Mouse (Mus musculus): ENCODE data around the gene Itpr2. TPM values are rescaled to one million over a fixed set of nuclear protein-coding genes. Genes with fewer than 3 reads are reported as not detected.

Gene Itpr2
- polyA plus RNA-seq, 1 experiment, result 31.9 TPM

DNA sequence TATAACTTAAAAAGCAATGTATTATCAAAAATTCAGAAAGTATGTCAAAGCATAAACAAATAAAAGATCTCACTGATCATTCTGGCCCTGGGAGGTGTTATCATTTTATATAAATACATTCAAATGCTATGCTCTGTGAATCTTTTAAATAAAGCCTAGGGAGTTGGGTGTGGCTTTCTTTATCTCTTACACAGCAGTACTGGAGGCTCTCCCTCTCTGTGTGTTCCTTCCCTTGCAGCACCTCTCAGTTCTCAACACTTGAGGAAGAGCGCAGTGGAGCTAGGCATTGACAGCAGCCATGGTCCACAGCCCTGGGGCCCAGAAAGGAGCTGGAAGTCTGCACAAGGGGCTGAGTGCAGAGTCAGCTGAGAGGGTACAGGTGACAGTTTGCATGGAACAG is 192.7 kb downstream of the Itpr2 start:
- H3K4me3 ChIP-seq (ENCODE audit: insufficient read depth, low read depth, low read length), result no peak overlapping the region
- H3K4me1 ChIP-seq (ENCODE audit: control insufficient read depth, insufficient read depth, low read length), result peaks cover 5% of the 10 kb centered on the region; the same call in 1 of the 2 replicates
- DNase-seq, result no peak
- H3K36me3 ChIP-seq (ENCODE audit: control insufficient read depth, insufficient read depth, low read length), result 0 out of 2 replicates have a peak, but pooled peaks cover 2% of the 10 kb centered on the region
- H3K27ac ChIP-seq (ENCODE audit: insufficient read depth, low read depth, low read length), result no peak overlapping the region
- TF ChIP-seq CTCF (conservative IDR thresholded peaks at IDR 0.05; ENCODE audit: insufficient read depth, insufficient read length, low read depth, low read length), result no peak
- no peak for TF ChIP-seq POLR2A (IDR thresholded peaks at IDR 0.05; ENCODE audit: low read depth, low read length)
- H3K27me3 ChIP-seq (replicated peaks; ENCODE audit: control insufficient read depth, insufficient read depth, low read length), result no peaks in the 10 kb centered on the region
- WGBS, result 100% methylated on average over 1 of the region's 1 CpGs

DNA sequence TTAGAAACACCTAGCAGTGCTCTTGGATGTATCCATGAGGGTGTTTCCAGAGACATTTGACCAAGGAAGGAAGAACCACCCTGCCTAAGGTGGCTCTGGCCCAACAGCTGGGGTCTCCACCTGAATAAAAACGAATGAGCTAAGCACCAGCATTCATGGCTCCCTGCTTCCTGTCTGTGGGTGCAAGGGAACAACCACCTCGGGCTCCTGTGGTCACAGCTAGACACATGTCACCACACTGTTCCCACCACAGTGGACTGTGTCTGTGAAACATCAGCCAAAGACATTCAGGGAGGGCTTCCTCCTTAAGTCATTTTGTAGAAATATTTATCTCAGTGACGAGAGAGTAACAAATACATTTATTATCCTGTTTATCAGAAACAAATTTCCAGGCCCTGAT is 196.0 kb downstream of the Itpr2 start:
- H3K4me1 ChIP-seq (ENCODE audit: control insufficient read depth, insufficient read depth, low read length), result peaks cover 9% of the 10 kb centered on the region

DNA sequence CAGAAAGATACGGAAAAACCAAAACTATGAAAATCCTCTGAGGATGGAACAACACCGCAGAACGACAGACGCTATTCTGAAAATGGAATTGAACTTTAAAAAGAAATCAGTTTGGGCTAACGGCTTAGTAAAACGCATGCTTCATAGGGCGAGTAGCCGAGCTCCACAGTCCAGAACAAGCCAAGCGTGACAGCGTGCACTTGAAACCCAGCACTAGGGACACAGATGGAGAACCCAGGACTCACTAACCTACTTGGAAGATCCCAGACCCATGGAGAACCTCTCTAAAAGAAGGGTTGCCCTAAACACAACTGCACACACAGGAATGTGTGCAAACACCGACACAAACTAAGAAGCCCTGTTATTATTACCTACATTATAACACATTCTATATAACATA is 197.9 kb downstream of the Itpr2 start:
- H3K4me1 ChIP-seq (ENCODE audit: control insufficient read depth, insufficient read depth, low read length), result peaks cover 5% of the 10 kb centered on the region
- peak; percentile 48 for DNase-seq
- no peaks in the 10 kb centered on the region for H3K27me3 ChIP-seq (replicated peaks; ENCODE audit: control insufficient read depth, insufficient read depth, low read length)
- no peak for TF ChIP-seq CTCF (conservative IDR thresholded peaks at IDR 0.05; ENCODE audit: insufficient read depth, insufficient read length, low read depth, low read length)
- no peak for TF ChIP-seq POLR2A (IDR thresholded peaks at IDR 0.05; ENCODE audit: low read depth, low read length)
- H3K27ac ChIP-seq (ENCODE audit: insufficient read depth, low read depth, low read length), result no peak overlapping the region
- H3K36me3 ChIP-seq (ENCODE audit: control insufficient read depth, insufficient read depth, low read length), result no peaks in the 10 kb centered on the region
- no peak overlapping the region for H3K4me3 ChIP-seq (ENCODE audit: insufficient read depth, low read depth, low read length)
- WGBS, result 60% methylated on average over 11 of the region's 11 CpGs

More for the DNA sequence above, 196.0 kb downstream of the Itpr2 start:
- DNase-seq, result no peak
- no peak overlapping the region for H3K4me3 ChIP-seq (ENCODE audit: insufficient read depth, low read depth, low read length)
- no peaks in the 10 kb centered on the region for H3K27me3 ChIP-seq (replicated peaks; ENCODE audit: control insufficient read depth, insufficient read depth, low read length)
- H3K36me3 ChIP-seq (ENCODE audit: control insufficient read depth, insufficient read depth, low read length), result no peaks in the 10 kb centered on the region
- TF ChIP-seq POLR2A (IDR thresholded peaks at IDR 0.05; ENCODE audit: low read depth, low read length) (no peak), CTCF (conservative IDR thresholded peaks at IDR 0.05; ENCODE audit: insufficient read depth, insufficient read length, low read depth, low read length) (no peak)
- H3K27ac ChIP-seq (ENCODE audit: insufficient read depth, low read depth, low read length), result no peak overlapping the region
- WGBS, result 81% methylated on average over 3 of the region's 3 CpGs

DNA sequence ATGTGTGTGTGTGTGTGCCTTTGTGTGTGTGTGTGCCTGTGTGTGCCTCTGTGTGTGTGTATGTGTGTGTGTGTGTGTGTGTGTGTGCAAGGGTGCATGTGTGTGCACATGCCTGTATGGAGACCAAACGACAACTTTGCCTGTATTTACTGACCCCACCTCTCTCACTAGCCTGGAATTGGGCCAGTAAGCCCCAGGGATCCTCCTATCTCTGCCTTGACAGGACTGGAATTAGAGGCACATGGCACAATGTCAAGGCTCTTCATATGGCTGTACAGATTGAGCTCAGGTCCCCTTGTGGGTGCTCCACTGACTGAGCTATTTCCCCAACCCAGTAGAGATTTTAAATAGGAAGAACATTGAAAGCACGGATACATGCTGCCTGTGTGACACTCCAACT is 198.7 kb downstream of the Itpr2 start:
- WGBS, result 79% methylated on average over 2 of the region's 2 CpGs
- no peak for TF ChIP-seq CTCF (conservative IDR thresholded peaks at IDR 0.05; ENCODE audit: insufficient read depth, insufficient read length, low read depth, low read length)
- TF ChIP-seq POLR2A (IDR thresholded peaks at IDR 0.05; ENCODE audit: low read depth, low read length), result no peak

DNA sequence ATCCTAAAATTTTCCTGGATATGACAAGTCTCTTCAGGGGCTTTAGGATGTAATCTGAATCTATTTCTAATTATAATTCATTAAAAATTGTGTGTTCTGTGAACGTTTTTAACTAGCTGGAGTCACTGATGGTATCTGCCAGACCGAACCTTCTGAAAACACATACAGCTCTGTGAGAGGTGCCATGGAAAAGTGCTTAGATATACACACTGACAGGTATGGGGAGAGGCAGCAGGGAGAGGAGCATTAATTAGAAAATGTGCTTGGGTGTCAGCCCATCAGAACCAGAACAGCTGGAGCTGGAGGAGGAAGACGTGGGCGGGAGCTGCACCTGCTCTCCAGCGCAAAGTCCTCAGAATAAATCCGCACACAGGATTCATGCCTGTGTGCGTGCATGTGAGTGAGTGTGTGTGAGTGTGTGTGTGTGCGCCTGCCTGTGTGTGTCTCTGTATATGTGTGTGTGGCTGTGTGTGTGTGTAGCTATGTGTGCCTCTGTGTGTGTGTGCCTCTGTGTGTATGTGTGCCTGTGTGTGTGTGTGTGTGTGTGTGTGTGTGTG is 199.4 kb downstream of the Itpr2 start:
- no peak for TF ChIP-seq CTCF (conservative IDR thresholded peaks at IDR 0.05; ENCODE audit: insufficient read depth, insufficient read length, low read depth, low read length)
- no peak for TF ChIP-seq POLR2A (IDR thresholded peaks at IDR 0.05; ENCODE audit: low read depth, low read length)
- no peak for DNase-seq
- H3K27ac ChIP-seq (ENCODE audit: insufficient read depth, low read depth, low read length), result no peak overlapping the region
- WGBS, result 74% methylated on average over 8 of the region's 8 CpGs
- H3K36me3 ChIP-seq (ENCODE audit: control insufficient read depth, insufficient read depth, low read length), result no peaks in the 10 kb centered on the region
- H3K4me1 ChIP-seq (ENCODE audit: control insufficient read depth, insufficient read depth, low read length), result peaks cover 5% of the 10 kb centered on the region
- no peak overlapping the region for H3K4me3 ChIP-seq (ENCODE audit: insufficient read depth, low read depth, low read length)
- H3K27me3 ChIP-seq (replicated peaks; ENCODE audit: control insufficient read depth, insufficient read depth, low read length), result no peaks in the 10 kb centered on the region

More for the DNA sequence above, 198.7 kb downstream of the Itpr2 start:
- no peak for DNase-seq
- Histone ChIP-seq H3K27me3 (replicated peaks; ENCODE audit: control insufficient read depth, insufficient read depth, low read length) (no peaks in the 10 kb centered on the region), H3K4me3 (ENCODE audit: insufficient read depth, low read depth, low read length) (no peak overlapping the region), H3K4me1 (ENCODE audit: control insufficient read depth, insufficient read depth, low read length) (peaks cover 5% of the 10 kb centered on the region), H3K27ac (ENCODE audit: insufficient read depth, low read depth, low read length) (no peak overlapping the region), H3K36me3 (ENCODE audit: control insufficient read depth, insufficient read depth, low read length) (no peaks in the 10 kb centered on the region)

DNA sequence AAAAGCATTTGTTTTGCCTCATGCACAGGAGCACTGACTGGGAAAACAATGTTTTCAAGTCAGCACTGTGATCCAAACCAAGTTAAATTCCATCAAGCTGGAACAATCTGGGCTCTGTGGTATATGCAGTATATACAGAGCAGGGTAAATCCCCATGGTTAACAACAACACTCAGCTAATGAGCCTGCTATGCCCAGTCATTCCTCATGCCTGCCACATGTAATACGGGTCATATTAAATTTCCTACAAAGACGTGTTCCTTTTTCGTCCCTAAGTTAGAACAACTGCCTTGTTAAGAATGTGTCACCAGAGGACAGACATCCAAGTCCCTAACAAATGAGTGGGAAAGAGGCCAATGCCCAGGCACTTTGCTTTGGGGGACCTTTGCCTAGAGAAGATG is 199.9 kb downstream of the Itpr2 start:
- H3K36me3 ChIP-seq (ENCODE audit: control insufficient read depth, insufficient read depth, low read length), result no peaks in the 10 kb centered on the region
- H3K4me3 ChIP-seq (ENCODE audit: insufficient read depth, low read depth, low read length), result no peak overlapping the region
- TF ChIP-seq POLR2A (IDR thresholded peaks at IDR 0.05; ENCODE audit: low read depth, low read length), result no peak
- no peak for TF ChIP-seq CTCF (conservative IDR thresholded peaks at IDR 0.05; ENCODE audit: insufficient read depth, insufficient read length, low read depth, low read length)
- H3K4me1 ChIP-seq (ENCODE audit: control insufficient read depth, insufficient read depth, low read length), result peaks cover 5% of the 10 kb centered on the region
- WGBS, result 65% methylated on average over 3 of the region's 3 CpGs
- H3K27me3 ChIP-seq (replicated peaks; ENCODE audit: control insufficient read depth, insufficient read depth, low read length), result no peaks in the 10 kb centered on the region
- no peak overlapping the region for H3K27ac ChIP-seq (ENCODE audit: insufficient read depth, low read depth, low read length)
- no peak for DNase-seq

DNA sequence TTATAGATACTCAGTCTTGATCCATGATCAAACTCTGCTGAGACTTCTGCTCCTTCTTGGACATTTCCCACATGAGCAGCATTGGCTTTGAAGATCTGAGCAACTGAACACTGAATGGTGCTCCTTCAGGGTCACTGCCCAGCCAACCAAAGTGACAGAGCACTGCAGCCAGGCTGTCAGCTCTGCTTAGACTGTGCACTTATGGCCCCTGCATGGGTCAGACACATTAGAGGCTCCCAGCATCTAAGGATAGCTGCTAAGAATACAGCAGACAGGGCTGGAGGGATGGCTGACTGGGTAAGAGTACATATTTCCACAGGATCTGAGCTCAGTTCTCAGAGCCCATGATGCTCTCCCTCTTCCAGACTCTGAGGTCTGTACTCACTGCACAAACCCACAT is 201.1 kb downstream of the Itpr2 start:
- no peaks in the 10 kb centered on the region for H3K27me3 ChIP-seq (replicated peaks; ENCODE audit: control insufficient read depth, insufficient read depth, low read length)
- H3K4me1 ChIP-seq (ENCODE audit: control insufficient read depth, insufficient read depth, low read length), result peaks cover 5% of the 10 kb centered on the region
- DNase-seq, result no peak
- no peak overlapping the region for H3K27ac ChIP-seq (ENCODE audit: insufficient read depth, low read depth, low read length)
- no peaks in the 10 kb centered on the region for H3K36me3 ChIP-seq (ENCODE audit: control insufficient read depth, insufficient read depth, low read length)
- no peak overlapping the region for H3K4me3 ChIP-seq (ENCODE audit: insufficient read depth, low read depth, low read length)
- no peak for TF ChIP-seq CTCF (conservative IDR thresholded peaks at IDR 0.05; ENCODE audit: insufficient read depth, insufficient read length, low read depth, low read length)
- TF ChIP-seq POLR2A (IDR thresholded peaks at IDR 0.05; ENCODE audit: low read depth, low read length), result no peak

Data from kidney, adult 2 months (tissue).